Mouse (Mus musculus): Measurements from ENCODE around the gene Gm49450.

- TF ChIP-seq CTCF (IDR thresholded peaks at IDR 0.05; ENCODE audit: low read depth) (no peak), EP300 (IDR thresholded peaks at IDR 0.05; ENCODE audit: low read depth) (no peak)
Measured at GRCm38 (mm10) chr15:98987077-98987630, 33.8 kb upstream of the Gm49450 start.

Data from heart, postnatal 0 days (tissue).